Mouse (Mus musculus): ENCODE measurements around the gene Slc6a20a. TPM values are rescaled to one million over a fixed set of nuclear protein-coding genes. Genes with fewer than 3 reads are reported as not detected.

The Slc6a20a gene
- polyA plus RNA-seq, 1 experiment from 2014 or later: not detected

GRCm38 (mm10) chr9:123657457-123657856, 21.2 kb downstream of the Slc6a20a start:
- Histone ChIP-seq H3K4me3 (ENCODE audit: low read depth, low read length) (no peak overlapping the region), H3K4me2 (ENCODE audit: low read depth, severe bottlenecking) (no peak overlapping the region), H3K36me3 (ENCODE audit: control insufficient read depth, insufficient read depth, low read length) (no peaks in the 10 kb centered on the region), H3K4me1 (ENCODE audit: control insufficient read depth, insufficient read depth, low read length) (no peaks in the 10 kb centered on the region), H3K27ac (replicated peaks; ENCODE audit: low read depth, low read length) (no peak overlapping the region), H3K9me3 (ENCODE audit: control insufficient read depth, low read length) (no peaks in the 10 kb centered on the region), H3K27me3 (ENCODE audit: control insufficient read depth, insufficient read depth, low read length) (no peaks in the 10 kb centered on the region), H3K9ac (ENCODE audit: low read length) (no peak overlapping the region)
- no peak for DNase-seq (ENCODE audit: low spot score)
- 71% methylated on average over 3 of the region's 3 CpGs for WGBS
- ATAC-seq (ENCODE audit: insufficient number of reproducible peaks, low FRiP score, low TSS enrichment, low read depth): no peak

DNA sequence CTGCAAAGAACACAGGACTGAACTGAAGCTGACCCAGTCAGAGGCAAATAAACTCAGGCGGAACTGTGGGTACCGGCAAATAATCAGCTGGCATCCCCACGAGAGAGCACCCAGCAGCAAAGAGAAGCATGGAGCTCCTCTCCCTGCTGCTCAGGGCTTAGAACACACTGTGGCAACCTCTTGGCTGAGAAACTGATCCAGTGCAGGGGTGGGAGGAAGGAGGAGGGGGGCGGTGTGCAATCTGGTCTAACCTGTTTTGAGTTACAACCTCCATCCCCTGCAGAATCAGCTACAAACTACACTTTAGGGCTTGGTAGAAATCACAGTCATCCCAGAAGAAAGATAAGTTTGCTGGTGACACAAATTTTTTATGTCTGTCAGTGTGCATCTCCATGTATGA, 27.3 kb downstream of the Slc6a20a start:
- WGBS: 36% methylated on average over 4 of the region's 4 CpGs
- peak; percentile 24 for DNase-seq (ENCODE audit: low spot score)
- H3K4me3 ChIP-seq (ENCODE audit: low read depth, low read length): no peak overlapping the region
- H3K4me1 ChIP-seq (ENCODE audit: control insufficient read depth, insufficient read depth, low read length): no peaks in the 10 kb centered on the region
- H3K4me2 ChIP-seq (ENCODE audit: low read depth, severe bottlenecking): no peak overlapping the region
- no peaks in the 10 kb centered on the region for H3K27me3 ChIP-seq (ENCODE audit: control insufficient read depth, insufficient read depth, low read length)
- H3K36me3 ChIP-seq (ENCODE audit: control insufficient read depth, insufficient read depth, low read length): no peaks in the 10 kb centered on the region
- no peaks in the 10 kb centered on the region for H3K9me3 ChIP-seq (ENCODE audit: control insufficient read depth, low read length)
- no peak overlapping the region for H3K27ac ChIP-seq (replicated peaks; ENCODE audit: low read depth, low read length)
- H3K9ac ChIP-seq (ENCODE audit: low read length): no peak overlapping the region
- ATAC-seq (ENCODE audit: insufficient number of reproducible peaks, low FRiP score, low TSS enrichment, low read depth): no peak

DNA sequence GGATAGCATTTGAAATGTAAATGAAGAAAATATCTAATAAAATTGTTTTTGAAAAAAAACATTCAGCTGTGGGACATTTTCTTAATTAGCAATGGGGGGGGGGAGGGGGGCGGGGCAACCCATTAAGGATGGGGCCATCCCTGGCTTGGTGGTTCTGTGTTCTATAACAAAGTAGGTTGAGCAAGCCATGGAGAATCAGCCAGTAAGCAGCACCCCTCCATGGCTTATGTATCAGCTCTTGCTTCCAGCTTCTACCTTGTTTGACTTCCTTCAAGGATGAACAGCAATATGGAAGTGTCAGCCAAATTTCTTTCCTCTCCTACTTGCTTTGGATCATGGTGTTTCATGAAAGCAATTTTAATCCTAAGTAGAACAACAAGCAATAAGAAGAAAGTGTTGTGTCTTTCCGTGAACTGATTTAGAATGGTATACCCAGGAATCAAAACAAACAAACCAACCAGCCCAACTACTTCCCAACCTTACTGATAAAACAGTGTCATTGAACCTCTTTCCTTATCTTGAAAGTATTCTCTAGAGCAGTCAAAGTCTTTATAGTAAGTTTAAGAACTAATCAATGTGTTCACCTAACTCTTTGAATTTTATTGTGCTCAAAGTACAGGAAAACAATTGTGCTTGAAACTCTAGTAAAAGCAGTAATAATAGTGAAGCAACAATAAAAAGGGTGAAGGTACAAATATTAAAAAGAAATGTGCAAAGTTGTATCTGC, 28.7 kb downstream of the Slc6a20a start:
- Histone ChIP-seq H3K4me3 (ENCODE audit: low read depth, low read length) (no peak overlapping the region), H3K27me3 (ENCODE audit: control insufficient read depth, insufficient read depth, low read length) (no peaks in the 10 kb centered on the region), H3K9me3 (ENCODE audit: control insufficient read depth, low read length) (no peaks in the 10 kb centered on the region), H3K9ac (ENCODE audit: low read length) (no peak overlapping the region), H3K27ac (replicated peaks; ENCODE audit: low read depth, low read length) (no peak overlapping the region), H3K4me2 (ENCODE audit: low read depth, severe bottlenecking) (no peak overlapping the region), H3K36me3 (ENCODE audit: control insufficient read depth, insufficient read depth, low read length) (no peaks in the 10 kb centered on the region), H3K4me1 (ENCODE audit: control insufficient read depth, insufficient read depth, low read length) (no peaks in the 10 kb centered on the region)
- 89% methylated on average over 2 of the region's 2 CpGs for WGBS
- ATAC-seq (ENCODE audit: insufficient number of reproducible peaks, low FRiP score, low TSS enrichment, low read depth) (no peak), DNase-seq (ENCODE audit: low spot score) (no peak)

GRCm38 (mm10) chr9:123640106-123640505, 38.6 kb downstream of the Slc6a20a start:
- Histone ChIP-seq H3K4me3 (ENCODE audit: low read depth, low read length) (no peak overlapping the region), H3K9ac (ENCODE audit: low read length) (no peak overlapping the region), H3K36me3 (ENCODE audit: control insufficient read depth, insufficient read depth, low read length) (no peaks in the 10 kb centered on the region), H3K27me3 (ENCODE audit: control insufficient read depth, insufficient read depth, low read length) (no peaks in the 10 kb centered on the region), H3K27ac (replicated peaks; ENCODE audit: low read depth, low read length) (no peak overlapping the region), H3K4me1 (ENCODE audit: control insufficient read depth, insufficient read depth, low read length) (no peaks in the 10 kb centered on the region), H3K4me2 (ENCODE audit: low read depth, severe bottlenecking) (no peak overlapping the region), H3K9me3 (ENCODE audit: control insufficient read depth, low read length) (no peaks in the 10 kb centered on the region)
- WGBS: 82% methylated on average over 1 of the region's 1 CpGs
- DNase-seq (ENCODE audit: low spot score) (no peak), ATAC-seq (ENCODE audit: insufficient number of reproducible peaks, low FRiP score, low TSS enrichment, low read depth) (no peak)

- H3K9ac ChIP-seq (ENCODE audit: low read length): no peak overlapping the region
- no peaks in the 10 kb centered on the region for H3K9me3 ChIP-seq (ENCODE audit: control insufficient read depth, low read length)
- H3K4me3 ChIP-seq (ENCODE audit: low read depth, low read length): no peak overlapping the region
- WGBS: 81% methylated on average over 1 of the region's 1 CpGs
- ATAC-seq (ENCODE audit: insufficient number of reproducible peaks, low FRiP score, low TSS enrichment, low read depth) (no peak), DNase-seq (ENCODE audit: low spot score) (peak; percentile 26)
- H3K4me2 ChIP-seq (ENCODE audit: low read depth, severe bottlenecking): no peak overlapping the region
- no peak overlapping the region for H3K27ac ChIP-seq (replicated peaks; ENCODE audit: low read depth, low read length)
- no peaks in the 10 kb centered on the region for H3K4me1 ChIP-seq (ENCODE audit: control insufficient read depth, insufficient read depth, low read length)
- no peaks in the 10 kb centered on the region for H3K27me3 ChIP-seq (ENCODE audit: control insufficient read depth, insufficient read depth, low read length)
- H3K36me3 ChIP-seq (ENCODE audit: control insufficient read depth, insufficient read depth, low read length): no peaks in the 10 kb centered on the region
Measured at GRCm38 (mm10) chr9:123638668-123639089, 40.0 kb downstream of the Slc6a20a start.

DNA sequence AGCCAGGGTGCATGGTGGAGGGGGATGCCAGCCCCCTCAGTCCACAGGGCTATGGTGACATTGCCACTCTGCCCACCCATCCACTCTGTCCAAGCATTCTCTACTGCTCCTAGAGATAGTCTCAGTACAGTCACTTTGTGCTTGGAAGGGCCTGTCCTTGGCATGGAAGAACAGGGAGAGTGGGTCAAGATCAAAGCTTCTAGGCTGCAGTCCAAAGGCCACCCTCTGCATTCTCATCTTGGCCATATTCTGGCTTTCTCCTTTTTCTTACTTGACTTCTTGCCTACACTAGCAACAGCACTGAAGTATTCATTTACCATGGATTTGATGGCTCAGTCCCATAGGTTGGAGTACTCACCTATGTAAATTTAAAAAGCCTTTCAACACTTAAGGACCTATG, 40.5 kb downstream of the Slc6a20a start:
- ATAC-seq (ENCODE audit: insufficient number of reproducible peaks, low FRiP score, low TSS enrichment, low read depth): no peak
- Histone ChIP-seq H3K27ac (replicated peaks; ENCODE audit: low read depth, low read length) (no peak overlapping the region), H3K9ac (ENCODE audit: low read length) (no peak overlapping the region), H3K9me3 (ENCODE audit: control insufficient read depth, low read length) (no peaks in the 10 kb centered on the region), H3K36me3 (ENCODE audit: control insufficient read depth, insufficient read depth, low read length) (no peaks in the 10 kb centered on the region), H3K4me2 (ENCODE audit: low read depth, severe bottlenecking) (no peak overlapping the region), H3K4me3 (ENCODE audit: low read depth, low read length) (no peak overlapping the region), H3K27me3 (ENCODE audit: control insufficient read depth, insufficient read depth, low read length) (no peaks in the 10 kb centered on the region), H3K4me1 (ENCODE audit: control insufficient read depth, insufficient read depth, low read length) (no peaks in the 10 kb centered on the region)
- DNase-seq (ENCODE audit: low spot score): no peak

- Histone ChIP-seq H3K27me3 (ENCODE audit: control insufficient read depth, insufficient read depth, low read length) (no peaks in the 10 kb centered on the region), H3K4me1 (ENCODE audit: control insufficient read depth, insufficient read depth, low read length) (no peaks in the 10 kb centered on the region), H3K36me3 (ENCODE audit: control insufficient read depth, insufficient read depth, low read length) (no peaks in the 10 kb centered on the region), H3K9ac (ENCODE audit: low read length) (no peak overlapping the region), H3K27ac (replicated peaks; ENCODE audit: low read depth, low read length) (no peak overlapping the region), H3K4me3 (ENCODE audit: low read depth, low read length) (no peak overlapping the region), H3K9me3 (ENCODE audit: control insufficient read depth, low read length) (no peaks in the 10 kb centered on the region), H3K4me2 (ENCODE audit: low read depth, severe bottlenecking) (no peak overlapping the region)
- ATAC-seq (ENCODE audit: insufficient number of reproducible peaks, low FRiP score, low TSS enrichment, low read depth) (no peak), DNase-seq (ENCODE audit: low spot score) (no peak)
- WGBS: 70% methylated on average over 5 of the region's 5 CpGs
Measured at GRCm38 (mm10) chr9:123636771-123637170, 41.9 kb downstream of the Slc6a20a start.

- H3K27ac ChIP-seq (replicated peaks; ENCODE audit: low read depth, low read length): no peak overlapping the region
- ATAC-seq (ENCODE audit: insufficient number of reproducible peaks, low FRiP score, low TSS enrichment, low read depth): no peak
- H3K9me3 ChIP-seq (ENCODE audit: control insufficient read depth, low read length): no peaks in the 10 kb centered on the region
- no peak overlapping the region for H3K9ac ChIP-seq (ENCODE audit: low read length)
- WGBS: 88% methylated on average over 3 of the region's 3 CpGs
- H3K4me3 ChIP-seq (ENCODE audit: low read depth, low read length): no peak overlapping the region
- no peaks in the 10 kb centered on the region for H3K27me3 ChIP-seq (ENCODE audit: control insufficient read depth, insufficient read depth, low read length)
- H3K36me3 ChIP-seq (ENCODE audit: control insufficient read depth, insufficient read depth, low read length): no peaks in the 10 kb centered on the region
- DNase-seq (ENCODE audit: low spot score): no peak
- no peaks in the 10 kb centered on the region for H3K4me1 ChIP-seq (ENCODE audit: control insufficient read depth, insufficient read depth, low read length)
- H3K4me2 ChIP-seq (ENCODE audit: low read depth, severe bottlenecking): no peak overlapping the region
Measured at GRCm38 (mm10) chr9:123632993-123633392, 45.7 kb downstream of the Slc6a20a start.

GRCm38 (mm10) chr9:123632281-123632680, 46.4 kb downstream of the Slc6a20a start, which contains the start of gene Slc6a20b:
TSS of gene Slc6a20b (minus strand) at chr9:123632565.
- Histone ChIP-seq H3K4me2 (ENCODE audit: low read depth, severe bottlenecking) (no peak within 1 kb of the TSS), H3K9ac (ENCODE audit: low read length) (no peak within 1 kb of the TSS), H3K36me3 (ENCODE audit: control insufficient read depth, insufficient read depth, low read length) (no peaks in the 10 kb centered on the region), H3K9me3 (ENCODE audit: control insufficient read depth, low read length) (no peaks in the 10 kb centered on the region), H3K27me3 (ENCODE audit: control insufficient read depth, insufficient read depth, low read length) (no peaks in the 10 kb centered on the region), H3K4me1 (ENCODE audit: control insufficient read depth, insufficient read depth, low read length) (no peaks in the 10 kb centered on the region), H3K27ac (replicated peaks; ENCODE audit: low read depth, low read length) (no peak within 1 kb of the TSS), H3K4me3 (ENCODE audit: low read depth, low read length) (no peak within 1 kb of the TSS)
- ATAC-seq (ENCODE audit: insufficient number of reproducible peaks, low FRiP score, low TSS enrichment, low read depth): no peak
- 81% methylated on average over 6 of the region's 6 CpGs for WGBS
- DNase-seq (ENCODE audit: low spot score): no peak

Data from limb, embryonic 11.5 days (tissue).